In the genomic region with DNA sequence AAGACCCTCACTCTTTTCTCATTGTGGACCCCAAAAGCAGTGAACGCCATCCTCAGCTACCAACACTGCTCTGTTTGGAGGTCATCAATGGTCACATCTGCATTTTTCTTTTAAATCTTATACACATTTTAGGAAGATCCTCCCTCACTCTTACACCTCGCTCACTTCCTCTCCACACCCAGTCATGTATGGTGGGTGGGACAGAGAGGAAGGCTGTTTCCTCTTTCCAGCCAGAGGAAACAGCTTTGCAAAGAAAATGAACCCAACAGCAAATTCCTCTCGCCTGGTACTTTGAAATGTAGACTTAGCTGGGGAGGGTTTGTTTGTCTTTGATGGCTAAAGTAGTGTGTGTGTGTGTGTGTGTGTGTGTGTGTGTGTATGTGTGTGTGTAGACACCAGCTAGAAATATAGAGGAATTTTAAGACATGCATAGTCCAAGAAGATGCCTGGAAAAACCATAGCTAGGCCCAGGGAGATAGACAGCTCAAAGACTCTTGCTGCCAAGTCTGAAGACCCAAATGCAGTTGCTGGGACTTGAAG, we compare ENCODE assay signal across 11 mouse cellular contexts. TPM values are rescaled to one million over a fixed set of nuclear protein-coding genes. Genes with fewer than 3 reads are reported as not detected.
A peak's percentile ranks its signal among the peaks of the same experiment; 100 is the strongest.
DNase-seq lines count a peak whose midpoint lies in the region; ATAC-seq and TF ChIP-seq lines count a peak whose summit lies in the region.
"Had no signal": no experiment of that assay in that cellular context is flagged by ENCODE, and none has a peak within 500 bp of the region (broad histone marks: within the 10 kb centered on the region; RNA-seq: fewer than 3 reads in every experiment).

No protein-coding gene starts in this region.

- peak; percentile 40; the same call in 1 of the 2 replicates for ATAC-seq in neutrophil, adult 5-6 weeks (ENCODE audit: extremely low read depth, insufficient number of reproducible peaks, low FRiP score, poor library complexity, severe bottlenecking)
- ATAC-seq: intestine, embryonic 15.5 days had no signal

- peak overlapping the region; percentile 67; the same call in 1 of the 2 replicates for H3K27ac ChIP-seq in bone marrow, adult 2 months (ENCODE audit: control insufficient read depth, insufficient read depth, low read depth, low read length, poor library complexity)
- H3K27ac ChIP-seq: intestine, embryonic 15.5 days had no signal

- no peak for TF ChIP-seq CTCF in bone marrow, adult 2 months (IDR thresholded peaks at IDR 0.05; ENCODE audit: control insufficient read depth, insufficient read depth, low read length)

- WGBS in bone marrow, adult 2 months = 16% methylated on average over 3 of the region's 3 CpGs

- H3K4me3 ChIP-seq in bone marrow, adult 2 months (replicated peaks; ENCODE audit: control insufficient read depth, low read depth, low read length) = no peak overlapping the region
- H3K4me3 ChIP-seq: intestine, embryonic 15.5 days had no signal

- peaks cover 13% of the 10 kb centered on the region for H3K4me1 ChIP-seq in bone marrow, adult 2 months (ENCODE audit: control insufficient read depth, insufficient read depth, low read length)

- DNase-seq in kidney, postnatal 14 days = peak; percentile 29
- DNase-seq in kidney, postnatal 36 days = no peak
- peak; percentile 38 for DNase-seq in CD4-positive helper T cell, adult 2 months (ENCODE audit: low read depth, low spot score)
- DNase-seq in thymus, postnatal 14 days = no peak
- no peak for DNase-seq in frontal cortex, adult 2 months (ENCODE audit: extremely low spot score in 1 of 2, low spot score in 1 of 2)
- DNase-seq: heart, postnatal 14 days; midbrain, embryonic 14.5 days; thymus, postnatal 25 days had no signal

- TF ChIP-seq POLR2A in bone marrow, adult 2 months (IDR thresholded peaks at IDR 0.05; ENCODE audit: borderline replicate concordance, control insufficient read depth, low read depth, low read length) = no peak

RNA-seq across cellular contexts. Expression of a gene that starts 33.2 kb away (rescaled TPM):
- polyA plus RNA-seq in bone marrow, adult 2 months (2011; ENCODE audit: insufficient read depth, insufficient read length, low replicate concordance, missing spikeins) = 7.9 and 16.6 TPM in 2 replicates
- total RNA-seq in neutrophil, adult 5-6 weeks (2017) = 60.4 and 73.9 TPM in 2 replicates
- 12.3 and 12.7 TPM in 2 replicates for polyA plus RNA-seq in frontal cortex, adult 2 months (2012; rRNA removed)

Comparison
In these comparisons a context has a peak if more than half of its experiments do, and no peak if none do; other contexts are left out.
1. DNase-seq: peak in kidney, postnatal 14 days (single experiment) and CD4-positive helper T cell, adult 2 months (single experiment); none in kidney, postnatal 36 days (0 of 2), thymus, postnatal 14 days (single experiment) and frontal cortex, adult 2 months (0 of 2).